Mouse (Mus musculus): ENCODE data around the gene Cd274. TPM values are rescaled to one million over a fixed set of nuclear protein-coding genes. Genes with fewer than 3 reads are reported as not detected.

Cd274 gene
- polyA plus RNA-seq, 1 experiment from 2014 or later, result 0.43 TPM

DNA sequence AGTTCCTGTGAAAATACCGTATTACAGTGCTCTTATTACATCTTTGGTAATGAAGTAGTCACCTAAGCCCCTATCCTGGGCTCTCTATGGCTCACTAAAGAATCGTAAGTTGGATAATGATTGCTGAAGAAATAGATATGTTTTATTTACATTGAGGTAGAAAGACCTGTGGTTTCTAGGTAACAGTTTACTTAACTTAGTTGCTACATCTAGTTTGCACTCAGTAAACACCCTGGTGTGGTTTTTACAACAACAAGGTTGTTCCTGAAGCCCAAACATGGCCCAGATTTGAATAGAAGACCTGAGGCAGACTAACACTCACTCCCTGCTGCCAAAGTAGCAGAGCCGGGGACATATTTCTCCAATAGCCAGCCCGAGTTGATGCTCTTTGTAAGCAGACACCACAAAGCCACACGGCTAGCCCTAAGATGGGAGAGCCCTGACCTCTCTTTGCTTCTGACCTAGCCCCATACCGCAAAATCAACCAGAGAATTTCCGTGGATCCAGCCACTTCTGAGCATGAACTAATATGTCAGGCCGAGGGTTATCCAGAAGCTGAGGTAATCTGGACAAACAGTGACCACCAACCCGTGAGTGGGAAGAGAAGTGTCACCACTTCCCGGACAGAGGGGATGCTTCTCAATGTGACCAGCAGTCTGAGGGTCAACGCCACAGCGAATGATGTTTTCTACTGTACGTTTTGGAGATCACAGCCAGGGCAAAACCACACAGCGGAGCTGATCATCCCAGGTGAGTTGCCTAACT, 12.8 kb downstream of the Cd274 start:
- Histone ChIP-seq H3K4me1 (replicated peaks; ENCODE audit: control insufficient read depth, insufficient read depth, low read length) (no peaks in the 10 kb centered on the region), H3K4me3 (ENCODE audit: low read depth, low read length) (no peak overlapping the region), H3K9me3 (ENCODE audit: control insufficient read depth, low read length) (no peaks in the 10 kb centered on the region), H3K4me2 (no peak overlapping the region), H3K9ac (ENCODE audit: low read depth, low read length) (no peak overlapping the region), H3K27me3 (replicated peaks; ENCODE audit: control insufficient read depth, insufficient read depth, low read length) (no peaks in the 10 kb centered on the region), H3K36me3 (ENCODE audit: control insufficient read depth, insufficient read depth, low read length) (no peaks in the 10 kb centered on the region), H3K27ac (ENCODE audit: low read depth, low read length) (no peak overlapping the region)
- DNase-seq (ENCODE audit: low spot score) (no peak), ATAC-seq (replicated peaks; ENCODE audit: low FRiP score) (no peak)
- 83% methylated on average over 14 of the region's 14 CpGs for WGBS

DNA sequence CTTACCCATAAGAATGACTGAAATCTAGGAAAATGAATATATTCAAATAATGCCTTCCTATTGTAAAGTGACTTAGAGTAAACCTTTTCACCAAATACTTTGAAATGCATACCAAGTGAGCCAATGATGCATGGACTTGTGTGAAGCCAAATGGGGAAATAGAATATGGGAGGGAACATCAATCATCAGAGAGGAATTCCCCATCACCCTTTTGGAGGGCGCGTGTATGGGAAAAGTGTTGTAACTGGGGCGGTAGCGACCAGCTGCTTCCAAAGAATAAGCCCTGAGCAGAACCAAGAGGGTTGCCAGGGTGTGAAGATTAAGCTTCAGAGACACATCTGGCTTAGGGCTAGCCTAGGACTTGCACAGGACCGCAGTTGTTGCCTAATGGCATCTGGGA, 16.1 kb downstream of the Cd274 start:
- Histone ChIP-seq H3K36me3 (ENCODE audit: control insufficient read depth, insufficient read depth, low read length) (no peaks in the 10 kb centered on the region), H3K4me1 (replicated peaks; ENCODE audit: control insufficient read depth, insufficient read depth, low read length) (no peaks in the 10 kb centered on the region), H3K9ac (ENCODE audit: low read depth, low read length) (no peak overlapping the region), H3K9me3 (ENCODE audit: control insufficient read depth, low read length) (no peaks in the 10 kb centered on the region), H3K4me3 (ENCODE audit: low read depth, low read length) (no peak overlapping the region), H3K27ac (ENCODE audit: low read depth, low read length) (no peak overlapping the region), H3K27me3 (replicated peaks; ENCODE audit: control insufficient read depth, insufficient read depth, low read length) (no peaks in the 10 kb centered on the region), H3K4me2 (no peak overlapping the region)
- ATAC-seq (replicated peaks; ENCODE audit: low FRiP score) (no peak), DNase-seq (ENCODE audit: low spot score) (no peak)
- 96% methylated on average over 5 of the region's 5 CpGs for WGBS

DNA sequence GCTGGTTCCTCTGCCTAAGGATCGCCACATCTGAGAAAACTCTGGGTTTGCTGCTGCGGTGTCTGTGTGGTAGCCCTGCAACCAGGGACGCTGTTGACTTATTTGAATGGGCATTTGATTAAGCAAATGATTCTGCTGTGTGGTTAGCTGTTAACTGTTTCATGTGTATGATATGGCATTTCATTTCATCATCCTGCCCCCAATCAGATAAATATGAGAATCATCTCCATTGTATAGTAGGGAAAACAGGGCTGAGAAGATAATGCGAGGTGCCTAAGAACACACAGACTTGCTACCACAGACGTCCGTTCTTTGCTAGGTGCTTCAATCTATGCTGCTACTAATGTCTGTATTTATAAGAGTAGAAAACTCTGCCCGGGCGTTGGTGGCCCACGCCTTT, 17.2 kb downstream of the Cd274 start:
- Histone ChIP-seq H3K9ac (ENCODE audit: low read depth, low read length) (no peak overlapping the region), H3K9me3 (ENCODE audit: control insufficient read depth, low read length) (no peaks in the 10 kb centered on the region), H3K4me2 (no peak overlapping the region), H3K4me1 (replicated peaks; ENCODE audit: control insufficient read depth, insufficient read depth, low read length) (no peaks in the 10 kb centered on the region), H3K36me3 (ENCODE audit: control insufficient read depth, insufficient read depth, low read length) (no peaks in the 10 kb centered on the region), H3K27ac (ENCODE audit: low read depth, low read length) (no peak overlapping the region), H3K4me3 (ENCODE audit: low read depth, low read length) (no peak overlapping the region), H3K27me3 (replicated peaks; ENCODE audit: control insufficient read depth, insufficient read depth, low read length) (no peaks in the 10 kb centered on the region)
- ATAC-seq (replicated peaks; ENCODE audit: low FRiP score) (no peak), DNase-seq (ENCODE audit: low spot score) (no peak)
- WGBS, result 84% methylated on average over 9 of the region's 9 CpGs

DNA sequence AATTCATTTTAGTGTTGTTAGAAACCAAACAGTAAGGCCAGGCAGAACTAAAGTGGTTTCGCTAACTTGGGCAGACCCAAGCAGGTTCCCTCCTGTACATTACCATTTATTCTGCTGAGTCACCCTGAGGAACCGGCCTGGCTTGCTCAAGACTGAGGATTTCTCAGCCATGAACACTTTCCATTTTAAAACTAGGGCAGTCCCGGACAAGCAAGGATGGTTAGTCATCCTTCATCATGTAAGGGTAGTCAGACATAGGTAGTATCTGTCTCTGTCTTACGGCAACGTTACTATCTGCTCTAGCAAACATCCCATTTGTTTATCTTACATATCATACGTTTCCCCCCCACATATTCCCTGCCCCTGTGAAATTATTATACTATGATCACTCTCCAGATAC, 17.7 kb downstream of the Cd274 start:
- H3K4me1 ChIP-seq (replicated peaks; ENCODE audit: control insufficient read depth, insufficient read depth, low read length), result no peaks in the 10 kb centered on the region
- no peak for ATAC-seq (replicated peaks; ENCODE audit: low FRiP score)
- no peaks in the 10 kb centered on the region for H3K36me3 ChIP-seq (ENCODE audit: control insufficient read depth, insufficient read depth, low read length)
- no peak overlapping the region for H3K27ac ChIP-seq (ENCODE audit: low read depth, low read length)
- H3K4me2 ChIP-seq, result no peak overlapping the region
- no peak overlapping the region for H3K9ac ChIP-seq (ENCODE audit: low read depth, low read length)
- WGBS, result 62% methylated on average over 6 of the region's 6 CpGs
- H3K4me3 ChIP-seq (ENCODE audit: low read depth, low read length), result no peak overlapping the region
- no peaks in the 10 kb centered on the region for H3K27me3 ChIP-seq (replicated peaks; ENCODE audit: control insufficient read depth, insufficient read depth, low read length)
- no peak for DNase-seq (ENCODE audit: low spot score)
- H3K9me3 ChIP-seq (ENCODE audit: control insufficient read depth, low read length), result no peaks in the 10 kb centered on the region

DNA sequence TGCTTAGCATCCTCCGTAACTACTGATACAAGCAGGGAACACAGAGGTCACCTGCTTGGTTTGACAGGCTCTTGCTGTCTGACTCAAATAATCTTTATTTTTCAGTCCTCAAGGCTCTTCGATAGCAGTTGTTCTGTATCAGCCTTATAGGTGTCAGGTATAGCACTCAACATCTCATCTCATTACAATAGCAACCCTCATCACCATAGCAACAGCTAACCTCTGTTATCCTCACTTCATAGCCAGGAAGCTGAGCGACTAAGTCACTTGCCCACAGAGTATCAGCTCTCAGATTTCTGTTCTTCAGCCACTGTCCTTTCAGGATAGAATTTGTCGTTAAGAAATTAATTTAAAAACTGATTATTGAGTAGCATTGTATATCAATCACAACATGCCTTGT, 18.6 kb downstream of the Cd274 start:
- no peaks in the 10 kb centered on the region for H3K36me3 ChIP-seq (ENCODE audit: control insufficient read depth, insufficient read depth, low read length)
- no peaks in the 10 kb centered on the region for H3K9me3 ChIP-seq (ENCODE audit: control insufficient read depth, low read length)
- H3K4me2 ChIP-seq, result no peak overlapping the region
- no peaks in the 10 kb centered on the region for H3K27me3 ChIP-seq (replicated peaks; ENCODE audit: control insufficient read depth, insufficient read depth, low read length)
- H3K9ac ChIP-seq (ENCODE audit: low read depth, low read length), result no peak overlapping the region
- DNase-seq (ENCODE audit: low spot score) (no peak), ATAC-seq (replicated peaks; ENCODE audit: low FRiP score) (no peak)
- WGBS, result 85% methylated on average over 4 of the region's 4 CpGs
- no peaks in the 10 kb centered on the region for H3K4me1 ChIP-seq (replicated peaks; ENCODE audit: control insufficient read depth, insufficient read depth, low read length)
- H3K4me3 ChIP-seq (ENCODE audit: low read depth, low read length), result no peak overlapping the region
- H3K27ac ChIP-seq (ENCODE audit: low read depth, low read length), result no peak overlapping the region

DNA sequence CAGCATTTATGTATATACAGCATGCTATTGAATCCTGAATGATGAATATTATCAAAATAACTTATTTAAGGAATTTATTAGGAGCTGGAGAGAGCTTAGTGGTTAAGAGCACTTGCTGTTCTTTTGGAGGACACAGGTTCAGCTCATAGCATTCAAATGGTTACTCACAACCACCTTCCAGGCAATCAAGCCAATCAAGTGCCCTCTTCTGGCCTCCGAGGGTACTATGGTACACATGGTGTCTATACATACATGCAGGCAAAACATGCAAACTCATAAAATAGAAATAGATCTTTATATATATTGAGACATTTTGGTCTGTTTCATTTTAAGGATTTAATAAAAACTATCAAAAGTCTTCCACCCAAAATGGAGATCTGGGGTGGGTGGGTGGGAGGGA, 21.6 kb downstream of the Cd274 start:
- DNase-seq (ENCODE audit: low spot score) (no peak), ATAC-seq (replicated peaks; ENCODE audit: low FRiP score) (no peak)
- Histone ChIP-seq H3K27ac (ENCODE audit: low read depth, low read length) (no peak overlapping the region), H3K27me3 (replicated peaks; ENCODE audit: control insufficient read depth, insufficient read depth, low read length) (no peaks in the 10 kb centered on the region), H3K36me3 (ENCODE audit: control insufficient read depth, insufficient read depth, low read length) (no peaks in the 10 kb centered on the region), H3K9ac (ENCODE audit: low read depth, low read length) (no peak overlapping the region), H3K4me3 (ENCODE audit: low read depth, low read length) (no peak overlapping the region), H3K4me1 (replicated peaks; ENCODE audit: control insufficient read depth, insufficient read depth, low read length) (no peaks in the 10 kb centered on the region), H3K9me3 (ENCODE audit: control insufficient read depth, low read length) (no peaks in the 10 kb centered on the region), H3K4me2 (no peak overlapping the region)
- WGBS, result 85% methylated on average over 1 of the region's 1 CpGs

DNA sequence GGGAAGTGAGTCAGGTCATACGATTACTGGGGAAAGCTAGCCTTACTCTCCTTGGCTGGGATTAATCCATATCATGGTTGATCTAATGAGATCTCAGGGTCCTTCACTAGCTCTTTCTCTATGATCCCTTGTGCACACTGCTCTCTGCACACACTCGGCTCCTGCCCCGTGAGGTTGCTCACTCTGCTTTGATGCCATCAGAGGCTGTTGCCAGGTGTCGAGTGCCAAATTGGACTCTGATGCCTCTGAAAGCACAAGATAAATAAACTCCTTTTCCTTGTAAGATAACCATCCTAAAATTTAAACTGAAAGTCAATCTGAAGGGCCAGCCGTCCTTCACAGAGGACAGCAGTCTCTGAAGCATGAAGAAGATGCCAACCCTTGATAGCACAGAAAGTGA, 23.2 kb downstream of the Cd274 start:
- Histone ChIP-seq H3K36me3 (ENCODE audit: control insufficient read depth, insufficient read depth, low read length) (no peaks in the 10 kb centered on the region), H3K27me3 (replicated peaks; ENCODE audit: control insufficient read depth, insufficient read depth, low read length) (no peaks in the 10 kb centered on the region), H3K9ac (ENCODE audit: low read depth, low read length) (no peak overlapping the region), H3K4me3 (ENCODE audit: low read depth, low read length) (no peak overlapping the region), H3K27ac (ENCODE audit: low read depth, low read length) (no peak overlapping the region), H3K4me1 (replicated peaks; ENCODE audit: control insufficient read depth, insufficient read depth, low read length) (no peaks in the 10 kb centered on the region), H3K4me2 (no peak overlapping the region), H3K9me3 (ENCODE audit: control insufficient read depth, low read length) (no peaks in the 10 kb centered on the region)
- 63% methylated on average over 5 of the region's 5 CpGs for WGBS
- ATAC-seq (replicated peaks; ENCODE audit: low FRiP score), result no peak
- no peak for DNase-seq (ENCODE audit: low spot score)

DNA sequence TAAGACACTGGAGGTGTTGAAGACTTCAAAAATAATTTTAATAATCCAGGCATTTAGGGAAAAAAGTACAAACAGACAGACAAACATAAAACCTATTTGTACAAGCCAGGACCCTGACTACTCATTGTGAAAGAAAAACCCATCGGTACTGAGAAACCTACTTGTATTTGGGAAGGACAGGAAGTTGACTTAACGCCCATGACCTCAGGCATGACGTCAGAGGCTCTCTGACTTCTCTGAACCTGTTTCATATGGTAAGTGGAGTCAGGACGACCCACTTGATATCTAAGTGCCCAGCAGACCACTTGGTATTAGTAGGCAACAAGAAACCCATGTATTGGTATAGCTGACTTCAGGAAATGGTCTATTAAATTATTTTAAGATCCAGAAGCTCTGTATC, 24.0 kb downstream of the Cd274 start:
- no peak for DNase-seq (ENCODE audit: low spot score)
- H3K9me3 ChIP-seq (ENCODE audit: control insufficient read depth, low read length), result no peaks in the 10 kb centered on the region
- H3K4me2 ChIP-seq, result no peak overlapping the region
- no peaks in the 10 kb centered on the region for H3K27me3 ChIP-seq (replicated peaks; ENCODE audit: control insufficient read depth, insufficient read depth, low read length)
- WGBS, result 59% methylated on average over 4 of the region's 4 CpGs
- H3K4me3 ChIP-seq (ENCODE audit: low read depth, low read length), result no peak overlapping the region
- ATAC-seq (replicated peaks; ENCODE audit: low FRiP score), result no peak
- H3K27ac ChIP-seq (ENCODE audit: low read depth, low read length), result no peak overlapping the region
- H3K36me3 ChIP-seq (ENCODE audit: control insufficient read depth, insufficient read depth, low read length), result no peaks in the 10 kb centered on the region
- H3K9ac ChIP-seq (ENCODE audit: low read depth, low read length), result no peak overlapping the region
- no peaks in the 10 kb centered on the region for H3K4me1 ChIP-seq (replicated peaks; ENCODE audit: control insufficient read depth, insufficient read depth, low read length)

DNA sequence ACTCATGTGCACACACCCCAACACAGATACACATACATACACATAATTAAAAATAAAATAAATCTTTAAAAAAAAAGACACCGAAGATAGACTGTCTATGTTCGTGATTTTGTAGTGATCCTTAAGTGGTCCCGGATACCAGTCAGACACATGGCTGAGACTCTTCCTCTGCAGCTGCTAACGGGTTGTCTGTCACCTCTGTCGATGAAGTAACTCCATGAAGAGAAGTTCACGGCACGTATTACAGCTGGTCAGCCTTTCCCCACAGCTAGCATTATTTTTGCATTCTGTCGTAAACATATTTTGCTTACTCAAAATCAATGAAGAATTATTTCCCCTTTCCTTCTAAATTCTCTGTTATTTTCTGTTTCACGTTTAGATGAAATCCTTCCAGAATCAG, 26.1 kb downstream of the Cd274 start:
- DNase-seq (ENCODE audit: low spot score) (no peak), ATAC-seq (replicated peaks; ENCODE audit: low FRiP score) (no peak)
- WGBS, result 84% methylated on average over 9 of the region's 9 CpGs
- H3K4me2 ChIP-seq, result no peak overlapping the region
- H3K4me1 ChIP-seq (replicated peaks; ENCODE audit: control insufficient read depth, insufficient read depth, low read length), result no peaks in the 10 kb centered on the region
- H3K9ac ChIP-seq (ENCODE audit: low read depth, low read length), result no peak overlapping the region
- no peaks in the 10 kb centered on the region for H3K9me3 ChIP-seq (ENCODE audit: control insufficient read depth, low read length)
- no peaks in the 10 kb centered on the region for H3K36me3 ChIP-seq (ENCODE audit: control insufficient read depth, insufficient read depth, low read length)
- no peak overlapping the region for H3K4me3 ChIP-seq (ENCODE audit: low read depth, low read length)
- H3K27ac ChIP-seq (ENCODE audit: low read depth, low read length), result no peak overlapping the region
- H3K27me3 ChIP-seq (replicated peaks; ENCODE audit: control insufficient read depth, insufficient read depth, low read length), result no peaks in the 10 kb centered on the region

Data from liver, embryonic 11.5 days (tissue).